Mouse (Mus musculus) adrenal gland, adult 8-10 months (tissue): ENCODE data around the gene Eef1b2. TPM values are rescaled to one million over a fixed set of nuclear protein-coding genes. Genes with fewer than 3 reads are reported as not detected.

Experiments
- DNase-seq: peaks from one replicate; pipeline ENCODE4 v3.0.0; 2022
- total RNA-seq, 4 experiments: library from RNA; stranded (reverse); gene quantifications; 2 replicates each; pipeline ENCODE4 v1.2.4; 2022

The Eef1b2 gene
- total RNA-seq, 4 experiments from 2014 or later, result 529 to 647 (median 593) TPM

GRCm38 (mm10) chr1:63192306-63193065 lies 15.9 kb downstream of the Eef1b2 start:
- no peak for DNase-seq

GRCm38 (mm10) chr1:63195848-63196512 lies 19.4 kb downstream of the Eef1b2 start:
- DNase-seq, result no peak

GRCm38 (mm10) chr1:63199387-63199786 lies 22.8 kb downstream of the Eef1b2 start:
- no peak for DNase-seq

- DNase-seq, result no peak
These were observed 23.7 kb downstream of the Eef1b2 start for GRCm38 (mm10) chr1:63200322-63200721.

GRCm38 (mm10) chr1:63201672-63202071 lies 25.0 kb downstream of the Eef1b2 start:
- DNase-seq, result no peak

GRCm38 (mm10) chr1:63203471-63203870 lies 26.8 kb downstream of the Eef1b2 start:
- no peak for DNase-seq

- DNase-seq, result no peak
These were observed 27.5 kb downstream of the Eef1b2 start for GRCm38 (mm10) chr1:63203950-63204659.

GRCm38 (mm10) chr1:63204660-63205394 lies 28.2 kb downstream of the Eef1b2 start:
- DNase-seq, result no peak

GRCm38 (mm10) chr1:63207607-63208006 lies 31.0 kb downstream of the Eef1b2 start:
- no peak for DNase-seq

- no peak for DNase-seq
These were observed 33.4 kb downstream of the Eef1b2 start for GRCm38 (mm10) chr1:63209861-63210529.

GRCm38 (mm10) chr1:63213478-63214270 lies 37.0 kb downstream of the Eef1b2 start:
- no peak for DNase-seq

- no peak for DNase-seq
These were observed 37.6 kb downstream of the Eef1b2 start, which contains the start of gene Gpr1 for GRCm38 (mm10) chr1:63214271-63214558. Gene Gpr1, minus strand, starts transcription at chr1:63214543.

GRCm38 (mm10) chr1:63214631-63215030 lies 38.0 kb downstream of the Eef1b2 start:
- DNase-seq, result no peak

GRCm38 (mm10) chr1:63219277-63219676 lies 42.7 kb downstream of the Eef1b2 start:
- DNase-seq, result no peak

GRCm38 (mm10) chr1:63225009-63225408 lies 48.4 kb downstream of the Eef1b2 start:
- no peak for DNase-seq

- DNase-seq, result no peak
These were observed 49.3 kb downstream of the Eef1b2 start for GRCm38 (mm10) chr1:63225890-63226289.

GRCm38 (mm10) chr1:63227241-63227640 lies 50.6 kb downstream of the Eef1b2 start:
- no peak for DNase-seq
